Mouse (Mus musculus): ENCODE data around the gene Pigk.

DNA sequence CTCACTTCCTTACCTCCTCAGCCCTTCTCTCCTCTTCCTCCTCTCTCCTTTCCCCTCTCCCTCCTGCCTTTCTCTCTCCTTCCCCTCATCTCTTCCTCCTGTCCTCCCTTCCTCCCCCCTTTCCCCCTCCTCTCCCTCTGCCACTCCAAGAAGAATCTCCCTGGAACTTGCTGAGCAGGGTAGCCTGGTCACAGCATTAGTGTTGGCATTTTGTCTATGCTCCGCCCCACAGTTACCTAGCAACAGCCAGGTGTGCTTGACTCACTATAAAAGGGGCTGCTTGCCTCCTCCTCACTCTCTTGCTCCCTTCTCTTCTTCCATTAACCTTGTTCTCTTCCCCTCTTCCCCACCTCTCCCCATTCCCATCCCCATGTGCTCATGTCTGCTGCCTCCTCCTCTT is 148.1 kb downstream of the Pigk start:
- TF ChIP-seq GATA2 (IDR thresholded peaks at IDR 0.05; ENCODE audit: borderline replicate concordance, low read depth, low read length), result no peak
- TF ChIP-seq CTCF (IDR thresholded peaks at IDR 0.05; ENCODE audit: low read depth, low read length), result no peak

All from G1E (cell line).